Mouse (Mus musculus) bone marrow macrophage, adult 2 months (primary cell): ENCODE data around the gene Cdkn2d.

Experiments used
- CTCF ChIP-seq: IDR thresholded peaks from 2 replicates; pipeline ENCODE4 v1.5.1; 2012; ENCODE audit warnings: low read depth, mild to moderate bottlenecking, low read length, moderate library complexity
- POLR2A ChIP-seq: IDR thresholded peaks from 2 replicates; pipeline ENCODE4 v1.6.1; 2012; ENCODE audit warnings: mild to moderate bottlenecking, low read depth, low read length, borderline replicate concordance

GRCm38 (mm10) chr9:21305065-21305464 is 13.9 kb upstream of the Cdkn2d start:
- TF ChIP-seq POLR2A, result no peak
- TF ChIP-seq CTCF, result no peak
